Mouse (Mus musculus): ENCODE results near the gene Igfbp6. TPM values are rescaled to one million over a fixed set of nuclear protein-coding genes. Genes with fewer than 3 reads are reported as not detected.
A peak's percentile ranks its signal among the peaks of the same experiment; 100 is the strongest.

Igfbp6 gene
- polyA plus RNA-seq, 1 experiment = 10.9 TPM

DNA sequence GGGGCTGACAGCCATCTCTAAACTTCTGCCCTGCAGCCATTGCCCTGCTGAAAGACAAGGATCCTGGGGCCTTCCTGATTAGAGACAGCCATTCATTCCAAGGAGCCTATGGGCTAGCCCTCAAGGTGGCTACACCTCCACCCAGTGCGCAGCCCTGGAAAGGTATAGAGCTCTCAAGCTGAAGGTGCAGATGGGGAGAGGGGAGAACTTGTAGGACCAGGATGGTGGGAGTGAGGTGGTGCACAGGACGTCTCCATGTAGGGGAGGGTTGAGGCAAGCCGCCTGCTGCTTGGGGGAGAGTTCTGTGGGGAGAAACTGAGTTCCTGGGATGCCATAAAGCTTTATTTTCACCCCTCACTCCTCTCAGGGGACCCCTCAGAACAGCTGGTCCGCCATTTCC, 30.5 kb upstream of the Igfbp6 start:
- Histone ChIP-seq H3K27me3 (ENCODE audit: control insufficient read depth, insufficient read depth, low read length) (no peaks in the 10 kb centered on the region), H3K27ac (ENCODE audit: insufficient read depth, low read length) (no peak overlapping the region), H3K4me1 (ENCODE audit: control insufficient read depth, insufficient read depth, insufficient read length) (no peaks in the 10 kb centered on the region), H3K4me3 (ENCODE audit: extremely low read depth, insufficient read depth, insufficient read length) (no peak overlapping the region), H3K36me3 (ENCODE audit: control insufficient read depth, insufficient read depth, low read length) (peaks cover 15% of the 10 kb centered on the region)
- WGBS = 85% methylated on average over 4 of the region's 4 CpGs
- TF ChIP-seq CTCF (IDR thresholded peaks at IDR 0.05; ENCODE audit: extremely low read depth, insufficient read depth, insufficient read length, insufficient replicate concordance) (no peak), POLR2A (IDR thresholded peaks at IDR 0.05; ENCODE audit: low read depth, low read length) (no peak)
- DNase-seq (ENCODE audit: low read depth in 1 of 2, low spot score in 2 of 2) = no peak

DNA sequence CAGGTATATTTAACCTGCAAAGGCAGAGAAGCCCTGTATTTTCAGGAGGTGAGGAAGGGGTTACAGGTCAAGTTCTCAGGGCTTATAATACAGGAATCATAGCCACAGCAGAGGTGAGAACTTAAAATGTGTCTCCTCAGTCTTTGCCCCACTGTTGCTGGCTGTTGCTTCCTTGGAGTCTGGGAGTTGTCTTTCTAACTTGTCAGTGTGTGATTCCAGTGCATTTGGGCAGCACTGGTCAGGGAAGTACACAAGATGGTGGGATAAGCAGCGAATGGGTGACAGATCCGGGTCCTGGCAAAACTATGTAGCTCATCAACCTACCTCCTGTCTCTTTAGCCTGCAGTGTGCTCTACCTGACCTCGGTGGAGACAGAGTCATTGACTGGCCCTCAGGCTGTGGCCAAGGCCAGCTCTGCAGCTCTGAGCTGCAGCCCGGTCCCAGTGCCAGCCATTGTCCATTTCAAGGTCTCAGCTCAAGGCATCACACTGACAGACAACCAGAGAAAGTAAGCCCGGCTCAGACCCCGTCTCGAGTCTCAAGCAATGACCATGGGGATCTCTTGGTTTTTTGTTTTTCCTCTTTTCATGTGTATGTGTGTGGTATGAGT, 29.4 kb upstream of the Igfbp6 start:
- H3K27me3 ChIP-seq (ENCODE audit: control insufficient read depth, insufficient read depth, low read length) = no peaks in the 10 kb centered on the region
- H3K27ac ChIP-seq (ENCODE audit: insufficient read depth, low read length) = no peak overlapping the region
- TF ChIP-seq POLR2A (IDR thresholded peaks at IDR 0.05; ENCODE audit: low read depth, low read length) (no peak), CTCF (IDR thresholded peaks at IDR 0.05; ENCODE audit: extremely low read depth, insufficient read depth, insufficient read length, insufficient replicate concordance) (no peak)
- H3K4me1 ChIP-seq (ENCODE audit: control insufficient read depth, insufficient read depth, insufficient read length) = no peaks in the 10 kb centered on the region
- 87% methylated on average over 7 of the region's 7 CpGs for WGBS
- peaks cover 20% of the 10 kb centered on the region for H3K36me3 ChIP-seq (ENCODE audit: control insufficient read depth, insufficient read depth, low read length)
- no peak for DNase-seq (ENCODE audit: low read depth in 1 of 2, low spot score in 2 of 2)
- no peak overlapping the region for H3K4me3 ChIP-seq (ENCODE audit: extremely low read depth, insufficient read depth, insufficient read length)

DNA sequence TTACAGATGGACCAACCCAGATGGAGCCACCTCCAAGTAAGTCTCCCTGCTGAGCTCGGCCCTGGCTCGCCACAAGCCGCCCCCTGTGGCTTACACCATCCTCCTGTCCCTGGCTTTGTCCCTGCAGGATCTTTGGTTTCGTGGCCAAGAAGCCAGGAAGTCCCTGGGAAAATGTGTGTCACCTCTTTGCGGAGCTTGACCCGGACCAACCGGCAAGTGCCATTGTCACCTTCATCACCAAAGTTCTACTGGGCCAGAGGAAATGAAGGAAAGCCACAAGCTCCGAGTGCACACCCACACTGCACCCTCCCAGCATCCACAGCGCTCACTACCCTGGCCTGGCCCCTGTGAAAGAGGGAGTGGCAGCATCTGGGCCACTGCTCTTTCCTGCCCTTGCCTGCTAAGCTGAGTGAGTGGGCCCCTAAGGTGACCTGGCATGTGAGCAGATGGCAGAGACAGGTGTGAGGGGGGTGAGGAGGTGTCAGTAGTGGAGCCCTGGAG, 28.4 kb upstream of the Igfbp6 start:
- TF ChIP-seq POLR2A (IDR thresholded peaks at IDR 0.05; ENCODE audit: low read depth, low read length) (no peak), CTCF (IDR thresholded peaks at IDR 0.05; ENCODE audit: extremely low read depth, insufficient read depth, insufficient read length, insufficient replicate concordance) (no peak)
- no peaks in the 10 kb centered on the region for H3K4me1 ChIP-seq (ENCODE audit: control insufficient read depth, insufficient read depth, insufficient read length)
- peak overlapping the region; percentile 25 for H3K27ac ChIP-seq (ENCODE audit: insufficient read depth, low read length)
- WGBS = 16% methylated on average over 9 of the region's 9 CpGs
- no peak for DNase-seq (ENCODE audit: low read depth in 1 of 2, low spot score in 2 of 2)
- no peak overlapping the region for H3K4me3 ChIP-seq (ENCODE audit: extremely low read depth, insufficient read depth, insufficient read length)
- no peaks in the 10 kb centered on the region for H3K27me3 ChIP-seq (ENCODE audit: control insufficient read depth, insufficient read depth, low read length)
- peaks cover 20% of the 10 kb centered on the region for H3K36me3 ChIP-seq (ENCODE audit: control insufficient read depth, insufficient read depth, low read length)

DNA sequence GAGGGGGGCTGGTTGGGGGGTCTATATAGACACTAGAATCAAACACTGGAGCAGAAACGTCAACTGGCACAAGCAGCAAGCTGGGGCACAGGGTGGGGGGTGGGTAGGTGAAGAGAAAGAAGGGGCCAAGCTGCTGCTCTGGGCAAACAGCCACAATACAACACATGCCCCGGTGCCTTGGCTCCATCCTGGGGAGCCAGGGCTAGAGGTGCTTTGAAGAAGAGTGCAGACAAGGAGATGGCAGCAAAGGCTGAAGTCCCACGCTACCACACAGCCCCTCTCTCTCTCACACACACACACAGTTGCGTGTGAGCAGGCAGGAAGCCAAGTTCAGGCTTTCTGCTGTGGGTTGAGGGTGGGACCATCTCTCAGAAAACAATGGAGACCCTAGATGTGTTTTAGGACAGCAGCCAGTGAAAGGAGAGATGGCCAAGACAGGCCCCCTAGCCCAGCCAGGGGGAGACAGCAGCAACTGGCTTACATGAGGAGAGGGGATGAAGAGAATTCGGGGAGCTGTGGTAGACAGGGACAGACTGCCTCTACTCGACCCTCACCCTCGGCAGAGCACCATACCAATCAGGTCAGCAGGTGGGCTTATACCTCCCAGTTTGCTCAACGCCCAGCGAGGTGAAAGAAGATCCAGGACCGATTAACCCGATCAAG, 27.3 kb upstream of the Igfbp6 start:
- H3K36me3 ChIP-seq (ENCODE audit: control insufficient read depth, insufficient read depth, low read length) = peaks cover 25% of the 10 kb centered on the region
- H3K27me3 ChIP-seq (ENCODE audit: control insufficient read depth, insufficient read depth, low read length) = no peaks in the 10 kb centered on the region
- DNase-seq (ENCODE audit: low read depth in 1 of 2, low spot score in 2 of 2) = no peak
- TF ChIP-seq CTCF (IDR thresholded peaks at IDR 0.05; ENCODE audit: extremely low read depth, insufficient read depth, insufficient read length, insufficient replicate concordance) (no peak), POLR2A (IDR thresholded peaks at IDR 0.05; ENCODE audit: low read depth, low read length) (no peak)
- H3K4me1 ChIP-seq (ENCODE audit: control insufficient read depth, insufficient read depth, insufficient read length) = no peaks in the 10 kb centered on the region
- no peak overlapping the region for H3K4me3 ChIP-seq (ENCODE audit: extremely low read depth, insufficient read depth, insufficient read length)
- 78% methylated on average over 11 of the region's 11 CpGs for WGBS
- no peak overlapping the region for H3K27ac ChIP-seq (ENCODE audit: insufficient read depth, low read length)

DNA sequence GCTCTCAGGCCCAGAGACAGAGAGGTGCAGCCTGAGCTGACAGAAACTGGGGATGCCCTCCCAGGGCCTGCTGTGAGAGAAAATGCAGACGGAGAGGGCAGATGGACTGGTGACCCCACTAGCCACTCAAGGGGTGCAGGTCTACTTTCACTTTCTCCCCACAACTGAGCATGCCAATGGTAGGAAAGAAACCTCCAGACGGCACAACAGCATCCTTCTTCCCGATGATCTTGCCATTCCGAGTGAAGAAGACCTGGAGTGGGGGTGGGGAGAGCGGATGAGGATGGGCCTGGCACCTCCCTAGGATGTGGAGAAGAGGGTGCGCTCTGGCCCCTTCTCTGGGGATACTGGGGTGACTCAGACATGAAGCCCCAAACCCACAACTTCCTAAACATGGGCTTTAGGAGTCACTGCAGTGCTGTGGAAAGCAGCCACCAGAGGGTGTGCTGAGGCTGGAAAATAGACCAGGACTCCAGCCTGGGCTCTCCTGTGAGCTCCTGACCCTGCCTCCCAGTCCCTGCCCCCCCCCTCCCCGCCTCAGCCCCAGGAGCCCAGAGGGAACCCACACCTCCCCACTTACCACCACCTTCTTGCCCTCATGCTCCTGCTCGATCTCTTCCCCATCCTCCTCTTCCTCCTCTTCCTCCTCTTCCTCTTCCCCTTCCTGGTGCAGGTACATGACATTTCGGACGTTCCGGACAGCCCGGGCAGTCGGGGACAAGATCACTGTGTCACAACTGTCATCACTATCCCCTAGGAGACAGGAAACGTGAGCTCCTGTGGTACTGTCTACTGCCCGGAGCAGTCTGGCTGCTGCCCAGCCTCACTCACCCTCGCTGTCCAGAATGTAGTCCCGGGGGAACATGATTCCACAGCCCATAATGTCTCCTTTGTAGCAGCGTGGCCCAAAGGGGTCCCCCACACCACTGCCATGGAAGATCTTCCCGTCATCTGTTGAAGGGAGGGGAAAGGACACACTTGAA, 26.4 kb upstream of the Igfbp6 start:
- WGBS = 87% methylated on average over 19 of the region's 19 CpGs
- H3K4me1 ChIP-seq (ENCODE audit: control insufficient read depth, insufficient read depth, insufficient read length) = no peaks in the 10 kb centered on the region
- H3K4me3 ChIP-seq (ENCODE audit: extremely low read depth, insufficient read depth, insufficient read length) = no peak overlapping the region
- H3K27ac ChIP-seq (ENCODE audit: insufficient read depth, low read length) = no peak overlapping the region
- no peak for TF ChIP-seq CTCF (IDR thresholded peaks at IDR 0.05; ENCODE audit: extremely low read depth, insufficient read depth, insufficient read length, insufficient replicate concordance)
- TF ChIP-seq POLR2A (IDR thresholded peaks at IDR 0.05; ENCODE audit: low read depth, low read length) = no peak
- H3K36me3 ChIP-seq (ENCODE audit: control insufficient read depth, insufficient read depth, low read length) = peaks cover 27% of the 10 kb centered on the region
- no peak for DNase-seq (ENCODE audit: low read depth in 1 of 2, low spot score in 2 of 2)
- no peaks in the 10 kb centered on the region for H3K27me3 ChIP-seq (ENCODE audit: control insufficient read depth, insufficient read depth, low read length)

DNA sequence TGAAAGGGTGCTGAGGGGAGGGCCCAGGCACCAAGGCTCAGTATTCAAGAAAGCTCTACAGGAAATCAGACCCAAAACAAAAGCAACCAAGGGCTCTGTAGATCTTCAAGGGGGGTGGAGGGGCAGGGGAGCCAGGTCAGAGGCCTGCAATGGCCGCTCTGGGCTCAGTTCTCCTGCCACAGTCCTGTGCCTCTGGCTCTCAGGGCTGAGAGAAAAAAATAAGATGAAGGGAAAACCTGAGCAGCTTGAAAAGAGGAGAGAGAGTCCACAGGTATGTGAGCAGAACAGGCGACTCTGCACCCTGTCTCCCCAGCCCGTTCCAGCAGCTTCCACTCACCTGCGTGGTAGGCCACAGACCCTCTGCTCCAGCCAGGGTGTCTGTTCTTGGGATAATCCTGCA, 25.6 kb upstream of the Igfbp6 start:
- Histone ChIP-seq H3K27ac (ENCODE audit: insufficient read depth, low read length) (no peak overlapping the region), H3K27me3 (ENCODE audit: control insufficient read depth, insufficient read depth, low read length) (no peaks in the 10 kb centered on the region), H3K4me1 (ENCODE audit: control insufficient read depth, insufficient read depth, insufficient read length) (no peaks in the 10 kb centered on the region), H3K36me3 (ENCODE audit: control insufficient read depth, insufficient read depth, low read length) (peaks cover 28% of the 10 kb centered on the region), H3K4me3 (ENCODE audit: extremely low read depth, insufficient read depth, insufficient read length) (no peak overlapping the region)
- 95% methylated on average over 4 of the region's 4 CpGs for WGBS
- TF ChIP-seq POLR2A (IDR thresholded peaks at IDR 0.05; ENCODE audit: low read depth, low read length) (no peak), CTCF (IDR thresholded peaks at IDR 0.05; ENCODE audit: extremely low read depth, insufficient read depth, insufficient read length, insufficient replicate concordance) (no peak)
- no peak for DNase-seq (ENCODE audit: low read depth in 1 of 2, low spot score in 2 of 2)
